Mouse (Mus musculus): Measurements from ENCODE around the gene R3hdm2. TPM values are rescaled to one million over a fixed set of nuclear protein-coding genes. Genes with fewer than 3 reads are reported as not detected.
A peak's percentile ranks its signal among the peaks of the same experiment; 100 is the strongest.

The R3hdm2 gene
- polyA plus RNA-seq, 1 experiment from 2014 or later: 35.8 TPM

- Histone ChIP-seq H3K36me3 (ENCODE audit: control insufficient read depth, insufficient read depth, low read length) (no peaks in the 10 kb centered on the region), H3K4me2 (ENCODE audit: low read depth, severe bottlenecking) (peak overlapping the region; percentile 58), H3K9ac (ENCODE audit: low read length) (no peak overlapping the region; the same call in 1 of the 2 replicates), H3K27ac (replicated peaks; ENCODE audit: low read depth, low read length) (peak overlapping the region; percentile 99; the same call in 1 of the 2 replicates), H3K27me3 (ENCODE audit: control insufficient read depth, insufficient read depth, low read length) (no peaks in the 10 kb centered on the region), H3K9me3 (ENCODE audit: control insufficient read depth, low read length) (no peaks in the 10 kb centered on the region), H3K4me1 (ENCODE audit: control insufficient read depth, insufficient read depth, low read length) (peaks cover 5% of the 10 kb centered on the region; the same call in 1 of the 2 replicates), H3K4me3 (ENCODE audit: low read depth, low read length) (peak overlapping the region; percentile 57)
- DNase-seq (ENCODE audit: low spot score): no peak
- 57% methylated on average over 2 of the region's 2 CpGs for WGBS
- ATAC-seq (ENCODE audit: insufficient number of reproducible peaks, low FRiP score, low TSS enrichment, low read depth): no peak
Observed at GRCm38 (mm10) chr10:127381743-127382134, 1.6 kb downstream of the R3hdm2 start.

GRCm38 (mm10) chr10:127391774-127392173 lies 11.6 kb downstream of the R3hdm2 start:
- 84% methylated on average over 6 of the region's 6 CpGs for WGBS
- ATAC-seq (ENCODE audit: insufficient number of reproducible peaks, low FRiP score, low TSS enrichment, low read depth) (no peak), DNase-seq (ENCODE audit: low spot score) (no peak)

GRCm38 (mm10) chr10:127404701-127405100 lies 24.6 kb downstream of the R3hdm2 start:
- H3K4me2 ChIP-seq (ENCODE audit: low read depth, severe bottlenecking): no peak overlapping the region
- ATAC-seq (ENCODE audit: insufficient number of reproducible peaks, low FRiP score, low TSS enrichment, low read depth) (no peak), DNase-seq (ENCODE audit: low spot score) (no peak)
- H3K36me3 ChIP-seq (ENCODE audit: control insufficient read depth, insufficient read depth, low read length): no peaks in the 10 kb centered on the region; the same call in 1 of the 2 replicates
- no peaks in the 10 kb centered on the region for H3K9me3 ChIP-seq (ENCODE audit: control insufficient read depth, low read length)
- H3K27me3 ChIP-seq (ENCODE audit: control insufficient read depth, insufficient read depth, low read length): no peaks in the 10 kb centered on the region
- H3K27ac ChIP-seq (replicated peaks; ENCODE audit: low read depth, low read length): no peak overlapping the region
- H3K9ac ChIP-seq (ENCODE audit: low read length): no peak overlapping the region
- H3K4me1 ChIP-seq (ENCODE audit: control insufficient read depth, insufficient read depth, low read length): no peaks in the 10 kb centered on the region
- H3K4me3 ChIP-seq (ENCODE audit: low read depth, low read length): no peak overlapping the region
- WGBS: 88% methylated on average over 3 of the region's 3 CpGs

More at GRCm38 (mm10) chr10:127391774-127392173, 11.6 kb downstream of the R3hdm2 start:
- Histone ChIP-seq H3K9ac (ENCODE audit: low read length) (no peak overlapping the region), H3K4me1 (ENCODE audit: control insufficient read depth, insufficient read depth, low read length) (no peaks in the 10 kb centered on the region), H3K27me3 (ENCODE audit: control insufficient read depth, insufficient read depth, low read length) (no peaks in the 10 kb centered on the region), H3K9me3 (ENCODE audit: control insufficient read depth, low read length) (no peaks in the 10 kb centered on the region), H3K4me2 (ENCODE audit: low read depth, severe bottlenecking) (no peak overlapping the region), H3K27ac (replicated peaks; ENCODE audit: low read depth, low read length) (no peak overlapping the region), H3K4me3 (ENCODE audit: low read depth, low read length) (no peak overlapping the region), H3K36me3 (ENCODE audit: control insufficient read depth, insufficient read depth, low read length) (peaks cover 2% of the 10 kb centered on the region; the same call in 1 of the 2 replicates)

GRCm38 (mm10) chr10:127407391-127407790 lies 27.3 kb downstream of the R3hdm2 start:
- H3K4me1 ChIP-seq (ENCODE audit: control insufficient read depth, insufficient read depth, low read length): no peaks in the 10 kb centered on the region
- 66% methylated on average over 4 of the region's 4 CpGs for WGBS
- H3K4me3 ChIP-seq (ENCODE audit: low read depth, low read length): no peak overlapping the region
- H3K27me3 ChIP-seq (ENCODE audit: control insufficient read depth, insufficient read depth, low read length): no peaks in the 10 kb centered on the region
- no peaks in the 10 kb centered on the region for H3K36me3 ChIP-seq (ENCODE audit: control insufficient read depth, insufficient read depth, low read length)
- H3K9me3 ChIP-seq (ENCODE audit: control insufficient read depth, low read length): no peaks in the 10 kb centered on the region
- DNase-seq (ENCODE audit: low spot score) (no peak), ATAC-seq (ENCODE audit: insufficient number of reproducible peaks, low FRiP score, low TSS enrichment, low read depth) (no peak)
- no peak overlapping the region for H3K4me2 ChIP-seq (ENCODE audit: low read depth, severe bottlenecking)
- no peak overlapping the region for H3K9ac ChIP-seq (ENCODE audit: low read length)
- H3K27ac ChIP-seq (replicated peaks; ENCODE audit: low read depth, low read length): no peak overlapping the region

- Histone ChIP-seq H3K4me1 (ENCODE audit: control insufficient read depth, insufficient read depth, low read length) (no peaks in the 10 kb centered on the region), H3K4me2 (ENCODE audit: low read depth, severe bottlenecking) (no peak overlapping the region), H3K4me3 (ENCODE audit: low read depth, low read length) (no peak overlapping the region), H3K9ac (ENCODE audit: low read length) (no peak overlapping the region), H3K9me3 (ENCODE audit: control insufficient read depth, low read length) (no peaks in the 10 kb centered on the region), H3K27ac (replicated peaks; ENCODE audit: low read depth, low read length) (no peak overlapping the region), H3K36me3 (ENCODE audit: control insufficient read depth, insufficient read depth, low read length) (no peaks in the 10 kb centered on the region), H3K27me3 (ENCODE audit: control insufficient read depth, insufficient read depth, low read length) (no peaks in the 10 kb centered on the region)
- no peak for ATAC-seq (ENCODE audit: insufficient number of reproducible peaks, low FRiP score, low TSS enrichment, low read depth)
- DNase-seq (ENCODE audit: low spot score): no peak
- 68% methylated on average over 5 of the region's 5 CpGs for WGBS
Observed at GRCm38 (mm10) chr10:127412101-127412500, 32.0 kb downstream of the R3hdm2 start.

- 87% methylated on average over 2 of the region's 2 CpGs for WGBS
Observed at GRCm38 (mm10) chr10:127412776-127413175, 32.6 kb downstream of the R3hdm2 start.

GRCm38 (mm10) chr10:127413585-127413984 lies 33.5 kb downstream of the R3hdm2 start:
- WGBS: 77% methylated on average over 1 of the region's 1 CpGs
- Histone ChIP-seq H3K9ac (ENCODE audit: low read length) (no peak overlapping the region), H3K36me3 (ENCODE audit: control insufficient read depth, insufficient read depth, low read length) (no peaks in the 10 kb centered on the region), H3K4me3 (ENCODE audit: low read depth, low read length) (no peak overlapping the region), H3K27ac (replicated peaks; ENCODE audit: low read depth, low read length) (no peak overlapping the region), H3K27me3 (ENCODE audit: control insufficient read depth, insufficient read depth, low read length) (no peaks in the 10 kb centered on the region), H3K9me3 (ENCODE audit: control insufficient read depth, low read length) (no peaks in the 10 kb centered on the region), H3K4me2 (ENCODE audit: low read depth, severe bottlenecking) (no peak overlapping the region), H3K4me1 (ENCODE audit: control insufficient read depth, insufficient read depth, low read length) (no peaks in the 10 kb centered on the region)
- no peak for DNase-seq (ENCODE audit: low spot score)
- ATAC-seq (ENCODE audit: insufficient number of reproducible peaks, low FRiP score, low TSS enrichment, low read depth): no peak

More at GRCm38 (mm10) chr10:127412776-127413175, 32.6 kb downstream of the R3hdm2 start:
- Histone ChIP-seq H3K9ac (ENCODE audit: low read length) (no peak overlapping the region), H3K27me3 (ENCODE audit: control insufficient read depth, insufficient read depth, low read length) (no peaks in the 10 kb centered on the region), H3K4me2 (ENCODE audit: low read depth, severe bottlenecking) (no peak overlapping the region), H3K36me3 (ENCODE audit: control insufficient read depth, insufficient read depth, low read length) (no peaks in the 10 kb centered on the region), H3K27ac (replicated peaks; ENCODE audit: low read depth, low read length) (no peak overlapping the region), H3K4me1 (ENCODE audit: control insufficient read depth, insufficient read depth, low read length) (no peaks in the 10 kb centered on the region), H3K4me3 (ENCODE audit: low read depth, low read length) (no peak overlapping the region), H3K9me3 (ENCODE audit: control insufficient read depth, low read length) (no peaks in the 10 kb centered on the region)
- ATAC-seq (ENCODE audit: insufficient number of reproducible peaks, low FRiP score, low TSS enrichment, low read depth) (no peak), DNase-seq (ENCODE audit: low spot score) (no peak)

GRCm38 (mm10) chr10:127414141-127414540 lies 34.0 kb downstream of the R3hdm2 start:
- ATAC-seq (ENCODE audit: insufficient number of reproducible peaks, low FRiP score, low TSS enrichment, low read depth): no peak
- no peak overlapping the region for H3K4me3 ChIP-seq (ENCODE audit: low read depth, low read length)
- no peak for DNase-seq (ENCODE audit: low spot score)
- no peak overlapping the region for H3K9ac ChIP-seq (ENCODE audit: low read length)
- H3K36me3 ChIP-seq (ENCODE audit: control insufficient read depth, insufficient read depth, low read length): no peaks in the 10 kb centered on the region
- 82% methylated on average over 3 of the region's 3 CpGs for WGBS
- no peak overlapping the region for H3K4me2 ChIP-seq (ENCODE audit: low read depth, severe bottlenecking)
- H3K27me3 ChIP-seq (ENCODE audit: control insufficient read depth, insufficient read depth, low read length): no peaks in the 10 kb centered on the region
- H3K9me3 ChIP-seq (ENCODE audit: control insufficient read depth, low read length): no peaks in the 10 kb centered on the region
- H3K27ac ChIP-seq (replicated peaks; ENCODE audit: low read depth, low read length): no peak overlapping the region
- H3K4me1 ChIP-seq (ENCODE audit: control insufficient read depth, insufficient read depth, low read length): no peaks in the 10 kb centered on the region

GRCm38 (mm10) chr10:127420131-127420530 lies 40.0 kb downstream of the R3hdm2 start:
- H3K9ac ChIP-seq (ENCODE audit: low read length): no peak overlapping the region
- DNase-seq (ENCODE audit: low spot score) (no peak), ATAC-seq (ENCODE audit: insufficient number of reproducible peaks, low FRiP score, low TSS enrichment, low read depth) (no peak)
- peaks cover 23% of the 10 kb centered on the region for H3K4me1 ChIP-seq (ENCODE audit: control insufficient read depth, insufficient read depth, low read length)
- H3K4me2 ChIP-seq (ENCODE audit: low read depth, severe bottlenecking): no peak overlapping the region
- no peaks in the 10 kb centered on the region for H3K27me3 ChIP-seq (ENCODE audit: control insufficient read depth, insufficient read depth, low read length)
- no peak overlapping the region for H3K4me3 ChIP-seq (ENCODE audit: low read depth, low read length)
- H3K27ac ChIP-seq (replicated peaks; ENCODE audit: low read depth, low read length): no peak overlapping the region
- no peaks in the 10 kb centered on the region for H3K36me3 ChIP-seq (ENCODE audit: control insufficient read depth, insufficient read depth, low read length)
- no peaks in the 10 kb centered on the region for H3K9me3 ChIP-seq (ENCODE audit: control insufficient read depth, low read length)
- 13% methylated on average over 6 of the region's 6 CpGs for WGBS
